ENCODE assay signal across 7 mouse cellular contexts in the genomic region with DNA sequence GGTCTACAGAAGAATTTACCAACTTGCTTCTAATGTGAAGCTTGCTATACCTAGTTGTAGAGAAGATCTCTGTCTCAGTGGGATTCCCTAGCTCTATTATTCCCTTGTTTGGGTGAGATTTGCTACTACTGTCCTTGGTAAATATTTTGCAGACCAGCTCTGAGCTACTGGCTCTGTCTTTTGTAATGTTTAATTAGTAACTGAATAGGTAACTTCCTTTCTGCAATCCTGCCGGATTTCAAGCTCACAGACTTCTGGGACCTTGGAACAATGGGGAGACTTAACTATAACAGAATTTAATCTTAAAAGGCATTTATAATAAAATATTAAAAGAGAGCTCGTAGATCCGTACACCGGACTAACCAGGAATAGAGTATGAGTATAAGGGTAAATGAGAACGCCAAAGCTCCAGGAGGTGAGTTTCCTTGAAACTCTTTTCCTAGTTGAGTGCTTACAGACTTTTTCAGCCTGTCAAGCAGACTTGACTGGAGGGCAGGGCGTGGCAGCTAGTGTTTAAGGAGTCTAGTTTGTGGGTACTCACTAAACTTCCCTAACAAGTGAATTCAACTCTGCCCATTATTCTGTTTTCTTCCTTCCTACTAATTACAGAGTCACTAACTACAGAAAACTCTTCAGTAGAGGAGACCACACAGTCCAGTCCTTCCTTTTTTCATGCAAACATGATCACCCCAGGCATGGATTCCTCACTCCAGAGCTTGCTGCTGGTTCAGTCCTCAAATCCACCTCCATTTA. TPM values are rescaled to one million over a fixed set of nuclear protein-coding genes. Genes with fewer than 3 reads are reported as not detected.
DNase-seq lines count a peak whose midpoint lies in the region; ATAC-seq and TF ChIP-seq lines count a peak whose summit lies in the region.
"Not testable (repeated sequence)": the region's sequence is repeated elsewhere in the genome, so short reads cannot be mapped to it uniquely, and the experiment has no call there.
"Had no signal": no experiment of that assay in that cellular context is flagged by ENCODE, and none has a peak within 500 bp of the region (broad histone marks: within the 10 kb centered on the region; RNA-seq: fewer than 3 reads in every experiment).

No protein-coding gene starts in this region.

- H3K27ac ChIP-seq in ES-E14 (ENCODE audit: insufficient read depth, low read depth, low read length, poor library complexity, severe bottlenecking), result peak overlapping the region; percentile 98; the same call in 1 of the 2 replicates
- not testable (repeated sequence) for H3K27ac ChIP-seq in kidney, adult 2 months (ENCODE audit: insufficient read depth, low read depth, low read length); lung, postnatal 0 days (ENCODE audit: low read length)
- H3K27ac ChIP-seq in kidney, embryonic 15.5 days, result peak overlapping the region; percentile 72

- ATAC-seq in kidney, embryonic 15.5 days (replicated peaks; ENCODE audit: low FRiP score), result peak; percentile 33
- not testable (repeated sequence) for ATAC-seq in lung, postnatal 0 days

- not testable (repeated sequence) for TF ChIP-seq EP300 in lung, postnatal 0 days (IDR thresholded peaks at IDR 0.05)

- TF ChIP-seq CTCF in kidney, adult 2 months (conservative IDR thresholded peaks at IDR 0.05; ENCODE audit: insufficient read depth, insufficient read length, low read depth, low read length); lung, postnatal 0 days (IDR thresholded peaks at IDR 0.05): not testable (repeated sequence)

- H3K27me3 ChIP-seq in kidney, adult 2 months (replicated peaks; ENCODE audit: control insufficient read depth, insufficient read depth, low read length); kidney, embryonic 15.5 days; lung, postnatal 0 days (replicated peaks; ENCODE audit: insufficient read depth, low read length): not testable (repeated sequence)

- H3K36me3 ChIP-seq in ES-E14 (ENCODE audit: control insufficient read depth, insufficient read depth, low read length, poor library complexity, severe bottlenecking); kidney, adult 2 months (ENCODE audit: control insufficient read depth, insufficient read depth, low read length); kidney, embryonic 15.5 days; lung, postnatal 0 days (ENCODE audit: insufficient read depth, low read length): not testable (repeated sequence)

- in situ Hi-C loops in ES-E14 (cut with MboI; ENCODE audit: low sequenced_read_pairs in 2 of 2, unreplicated experiment in 2 of 2), result not testable (repeated sequence)

- peaks cover 2 to 16% of the 10 kb centered on the region in 2 experiments; a peak in 2 of 4 replicates for H3K4me1 ChIP-seq in ES-E14 (ENCODE audit: control insufficient read depth in 2 of 2, insufficient read depth in 2 of 2, low read length in 2 of 2, poor library complexity in 1 of 2)
- H3K4me1 ChIP-seq in kidney, adult 2 months (ENCODE audit: control insufficient read depth, insufficient read depth, low read length); kidney, embryonic 15.5 days; lung, postnatal 0 days (ENCODE audit: insufficient read depth, low read depth, low read length): not testable (repeated sequence)

- 23% methylated on average over 6 of the region's 6 CpGs for WGBS in kidney, adult 2 months
- WGBS in kidney, embryonic 15.5 days, result 45% methylated on average over 6 of the region's 6 CpGs
- WGBS in lung, postnatal 0 days, result 35% methylated on average over 6 of the region's 6 CpGs

- H3K9ac ChIP-seq in ES-E14 (ENCODE audit: insufficient read depth, low read depth, low read length, poor library complexity, severe bottlenecking); kidney, embryonic 15.5 days; lung, postnatal 0 days (replicated peaks; ENCODE audit: low read depth): not testable (repeated sequence)

- H3K9me3 ChIP-seq in ES-E14 (ENCODE audit: control insufficient read depth, insufficient read depth, low read depth, low read length); kidney, embryonic 15.5 days (replicated peaks); lung, postnatal 0 days (ENCODE audit: low read length): not testable (repeated sequence)

- peak; percentile 77 for DNase-seq in ES-E14 (ENCODE audit: low read depth, low spot score)
- peak; percentile 83 for DNase-seq in ZHBTc4 (ENCODE audit: low read depth, low spot score)
- peak; percentile 67 for DNase-seq in kidney, adult 2 months
- peak; percentile 7 for DNase-seq in kidney, postnatal 14 days
- DNase-seq in lung, postnatal 0 days (ENCODE audit: low spot score), result peak; percentile 26

- H3K4me3 ChIP-seq in ES-E14 (ENCODE audit: insufficient read depth in 1 of 2, low read depth in 1 of 2, low read length in 2 of 2, poor library complexity in 1 of 2, severe bottlenecking in 1 of 2); kidney, adult 2 months (ENCODE audit: insufficient read depth, low read depth, low read length); kidney, embryonic 15.5 days (replicated peaks); lung, postnatal 0 days (ENCODE audit: low read depth, low read length): not testable (repeated sequence)

- not testable (repeated sequence) for TF ChIP-seq POLR2A in kidney, adult 2 months (IDR thresholded peaks at IDR 0.05; ENCODE audit: low read depth, low read length)

- not testable (repeated sequence) for H3K4me2 ChIP-seq in kidney, embryonic 15.5 days; lung, postnatal 0 days (replicated peaks; ENCODE audit: low read depth, low read length)

RNA-seq across cellular contexts. Expression of a gene that starts 41.7 kb away (rescaled TPM):
- total RNA-seq in ES-E14 (2012; rRNA removed), result 0.21 and 0.58 TPM in 2 replicates
- polyA plus RNA-seq in kidney, adult 2 months (2012; rRNA removed), result 1.4 and 1.7 TPM in 2 replicates
- 5.7 and 6.1 TPM in 2 replicates for polyA plus RNA-seq in kidney, embryonic 15.5 days (2015; fragmentation: Nextera tagmentation; extraction: Ambion mirVana)
- 0.45 and 0.69 TPM in 2 replicates for polyA plus RNA-seq in lung, postnatal 0 days (2015; fragmentation: Nextera tagmentation; extraction: Ambion mirVana)
- total RNA-seq: hematopoietic stem cell, adult 5-6 weeks had no signal

Comparison
In these comparisons a context has a peak if more than half of its experiments do, and no peak if none do; other contexts are left out.
1. DNase-seq: peak in every context shown above with its lines; median percentile 83 in ZHBTc4; 77 in ES-E14; 67 in kidney, adult 2 months; 26 in lung, postnatal 0 days; 7 in kidney, postnatal 14 days.